Mouse (Mus musculus): ENCODE measurements around the gene Gpm6b. TPM values are rescaled to one million over a fixed set of nuclear protein-coding genes. Genes with fewer than 3 reads are reported as not detected.
A peak's percentile ranks its signal among the peaks of the same experiment; 100 is the strongest.

Gpm6b gene
- total RNA-seq, 2 experiments from 2014 or later: 0.25 TPM; not detected in 1

GRCm38 (mm10) chrX:166354913-166355312 is 116.2 kb downstream of the Gpm6b start:
- ATAC-seq (replicated peaks; ENCODE audit: poor library complexity): no peak

GRCm38 (mm10) chrX:166356276-166356675 is 117.6 kb downstream of the Gpm6b start:
- ATAC-seq (replicated peaks; ENCODE audit: poor library complexity): peak; percentile 51

GRCm38 (mm10) chrX:166358955-166359354 is 120.2 kb downstream of the Gpm6b start:
- ATAC-seq (replicated peaks; ENCODE audit: poor library complexity): no peak

GRCm38 (mm10) chrX:166359927-166360440 is 121.3 kb downstream of the Gpm6b start:
- peak; percentile 61 for ATAC-seq (replicated peaks; ENCODE audit: poor library complexity)

- peak; percentile 86 for ATAC-seq (replicated peaks; ENCODE audit: poor library complexity)
Measured at GRCm38 (mm10) chrX:166360455-166360854, 121.7 kb downstream of the Gpm6b start.

- ATAC-seq (replicated peaks; ENCODE audit: poor library complexity): no peak
Measured at GRCm38 (mm10) chrX:166365458-166366213, 126.9 kb downstream of the Gpm6b start.

- ATAC-seq (replicated peaks; ENCODE audit: poor library complexity): peak; percentile 92
Measured at GRCm38 (mm10) chrX:166376681-166377328, 138.1 kb downstream of the Gpm6b start.

- no peak for ATAC-seq (replicated peaks; ENCODE audit: poor library complexity)
Measured at GRCm38 (mm10) chrX:166378652-166379051, 139.9 kb downstream of the Gpm6b start.

- ATAC-seq (replicated peaks; ENCODE audit: poor library complexity): no peak
Measured at GRCm38 (mm10) chrX:166383606-166384005, 144.9 kb downstream of the Gpm6b start.

- ATAC-seq (replicated peaks; ENCODE audit: poor library complexity): no peak
Measured at GRCm38 (mm10) chrX:166384935-166385334, 146.2 kb downstream of the Gpm6b start.

GRCm38 (mm10) chrX:166386656-166387055 is 147.9 kb downstream of the Gpm6b start:
- no peak for ATAC-seq (replicated peaks; ENCODE audit: poor library complexity)

GRCm38 (mm10) chrX:166393753-166394152 is 155.0 kb downstream of the Gpm6b start:
- no peak; the same call in 1 of the 2 replicates for ATAC-seq (replicated peaks; ENCODE audit: poor library complexity)

- ATAC-seq (replicated peaks; ENCODE audit: poor library complexity): peak; percentile 79
Measured at GRCm38 (mm10) chrX:166407865-166408264, 169.2 kb downstream of the Gpm6b start.

GRCm38 (mm10) chrX:166416196-166416595 is 177.5 kb downstream of the Gpm6b start:
- peak; percentile 97 for ATAC-seq (replicated peaks; ENCODE audit: poor library complexity)

- ATAC-seq (replicated peaks; ENCODE audit: poor library complexity): no peak
Measured at GRCm38 (mm10) chrX:166434812-166435211, 196.1 kb downstream of the Gpm6b start.

Other genes starting within 250 kb of the Gpm6b start
- gene Gemin8, start 68.5 kb upstream of the Gpm6b start, total RNA-seq (2015): 18.8 and 20.0 TPM in 2 replicates
- gene Gemin8, start 68.5 kb upstream of the Gpm6b start, total RNA-seq (2017): 10.4 and 11.9 TPM in 2 replicates
- gene Trappc2, start 201.7 kb downstream of the Gpm6b start, total RNA-seq (2015): 15.7 and 18.6 TPM in 2 replicates
- 8.7 and 12.2 TPM in 2 replicates for gene Trappc2, start 201.7 kb downstream of the Gpm6b start, total RNA-seq (2017)
- gene Ofd1, start 201.8 kb downstream of the Gpm6b start, total RNA-seq (2015): 9.8 and 11.3 TPM in 2 replicates
- gene Ofd1, start 201.8 kb downstream of the Gpm6b start, total RNA-seq (2017): 12.5 and 17.0 TPM in 2 replicates
- 73.4 and 92.1 TPM in 2 replicates for gene Rab9, start 241.0 kb downstream of the Gpm6b start, total RNA-seq (2015)
- gene Rab9, start 241.0 kb downstream of the Gpm6b start, total RNA-seq (2017): 95.2 and 108 TPM in 2 replicates